Mouse (Mus musculus) splenic B cell, adult 2 months (primary cell): ENCODE data around the gene Slc2a9.
A peak's percentile ranks its signal among the peaks of the same experiment; 100 is the strongest.

ENCODE experiments used
- DNase-seq: peaks from one replicate; pipeline ENCODE4 v3.0.0-alpha.2; 2011; ENCODE audit warnings: low read depth, low spot score
- H3K27me3 ChIP-seq: 2 replicates; pipeline ENCODE4 v1.6.1; 2012; ENCODE audit warnings: mild to moderate bottlenecking, low read length, moderate library complexity, mixed read lengths; ENCODE audit not compliant: control insufficient read depth, poor library complexity, insufficient read depth, severe bottlenecking
- H3K36me3 ChIP-seq: 2 replicates; pipeline ENCODE4 v1.6.1; 2012; ENCODE audit warnings: mild to moderate bottlenecking, low read length, moderate library complexity, mixed read lengths; ENCODE audit not compliant: control insufficient read depth, poor library complexity, insufficient read depth, severe bottlenecking

Slc2a9 gene

DNA sequence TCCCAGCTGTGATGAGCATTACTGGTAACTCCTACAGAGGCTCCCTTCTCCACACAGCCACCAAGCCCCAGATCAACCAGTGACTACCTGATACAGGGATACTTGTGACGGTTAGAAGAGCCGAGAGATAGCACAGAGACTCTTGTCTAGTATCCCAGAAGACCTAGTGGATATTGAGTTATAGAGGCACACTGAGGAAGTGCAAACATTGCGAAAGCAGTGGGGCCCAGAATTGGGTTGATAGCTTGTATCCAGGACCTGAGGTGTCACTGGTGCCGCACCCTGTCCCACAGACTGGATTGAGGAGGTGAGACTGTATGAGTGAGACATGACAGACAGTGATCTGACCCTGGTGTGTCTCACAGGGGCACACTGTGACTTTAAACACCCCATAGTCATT lies at the start of gene Slc2a9:
Gene Slc2a9 (minus strand): TSS at position 152 of the 400 bp plus-strand sequence.
- Histone ChIP-seq H3K27me3 (no peaks in the 10 kb centered on the region), H3K36me3 (no peaks in the 10 kb centered on the region)
- DNase-seq, result no peak

DNA sequence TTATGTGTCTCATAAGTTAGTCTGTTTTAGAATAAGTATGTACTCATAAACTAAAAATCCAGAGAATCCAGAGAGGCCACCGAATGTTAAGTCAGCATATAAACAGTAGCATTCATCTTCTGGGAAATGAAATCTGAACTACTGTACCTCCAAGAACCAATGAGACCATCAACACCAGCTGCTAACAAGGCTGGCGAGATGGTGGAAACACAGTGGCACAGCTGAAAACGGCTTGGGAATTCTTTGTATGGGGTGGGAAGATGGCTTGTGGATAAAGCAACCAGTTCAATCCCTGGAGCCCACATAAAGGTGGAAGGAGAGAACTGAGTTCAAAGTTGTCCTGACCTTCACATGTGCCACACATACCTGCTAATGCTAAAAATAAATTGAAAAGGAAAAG lies 49.7 kb upstream of the Slc2a9 start:
- no peak for DNase-seq
- Histone ChIP-seq H3K36me3 (peaks cover 10% of the 10 kb centered on the region), H3K27me3 (no peaks in the 10 kb centered on the region)

DNA sequence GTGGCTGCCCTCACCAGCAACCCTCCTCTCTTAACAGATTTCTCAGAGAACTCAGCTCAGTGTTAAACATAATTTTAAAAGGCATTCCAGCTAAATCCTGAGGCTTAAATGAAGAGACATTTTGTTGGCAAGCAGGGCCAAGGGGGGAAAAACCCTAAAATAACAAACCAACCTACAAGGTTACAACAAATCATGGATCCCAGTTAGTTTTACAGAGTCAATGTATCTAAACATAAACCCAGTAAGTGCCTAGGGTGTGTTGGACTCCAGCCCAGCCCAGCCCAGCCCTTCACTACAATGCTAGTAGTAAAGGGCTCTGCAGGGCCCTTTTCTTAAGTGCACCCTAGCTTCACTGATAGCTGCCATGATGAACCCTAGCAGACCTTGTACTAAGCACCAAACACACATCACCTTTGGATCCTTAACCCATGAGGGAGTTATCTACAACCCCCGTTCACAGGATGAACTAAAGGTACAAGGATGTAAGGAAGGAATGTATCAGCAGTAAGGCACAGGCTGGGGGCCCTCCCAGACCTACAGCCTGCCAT lies 47.4 kb upstream of the Slc2a9 start:
- H3K27me3 ChIP-seq, result no peaks in the 10 kb centered on the region
- H3K36me3 ChIP-seq, result peaks cover 22% of the 10 kb centered on the region
- DNase-seq, result no peak

DNA sequence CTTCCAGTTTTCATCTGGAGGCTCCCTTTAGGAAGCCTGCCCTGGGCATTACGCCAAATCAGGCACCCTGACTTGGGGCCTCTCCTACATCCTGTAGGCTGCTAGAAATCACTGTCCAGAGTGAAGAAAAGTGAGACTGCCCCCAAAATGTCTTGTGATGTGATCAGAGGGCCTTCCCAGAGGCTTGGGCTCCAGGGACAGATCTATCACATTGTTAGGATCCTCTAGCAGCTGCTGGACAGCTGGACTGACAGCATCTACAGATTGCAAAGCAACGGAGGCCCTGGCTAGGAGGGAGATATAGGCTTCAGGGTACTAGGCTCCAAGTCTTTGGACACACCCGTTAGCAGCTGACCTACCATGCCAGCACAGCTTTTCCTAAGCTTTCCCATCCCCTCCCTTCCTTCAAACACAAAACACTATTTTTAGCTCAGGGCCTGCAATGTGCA lies 46.5 kb upstream of the Slc2a9 start:
- Histone ChIP-seq H3K36me3 (peaks cover 22% of the 10 kb centered on the region), H3K27me3 (no peaks in the 10 kb centered on the region)
- DNase-seq, result no peak

DNA sequence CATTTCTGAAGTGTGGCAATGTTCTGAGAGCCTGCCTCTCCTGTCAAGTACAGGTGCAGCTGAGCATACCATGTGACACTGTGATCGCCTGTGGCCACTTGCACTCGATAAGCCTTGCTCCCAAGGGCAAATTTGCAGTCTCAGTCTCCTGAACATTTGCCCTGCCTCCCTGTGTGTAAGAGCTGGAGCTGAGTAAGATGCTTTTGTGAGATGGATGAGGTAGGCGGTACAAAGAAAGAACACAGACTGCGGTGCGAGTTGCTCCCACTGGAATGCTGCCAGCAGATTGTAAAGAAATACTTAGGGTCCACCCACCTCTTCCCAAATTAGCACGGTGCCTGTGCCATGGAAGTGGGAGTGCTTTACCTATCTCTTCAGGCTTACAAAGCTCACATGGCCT lies 44.4 kb upstream of the Slc2a9 start:
- peaks cover 27% of the 10 kb centered on the region for H3K36me3 ChIP-seq
- H3K27me3 ChIP-seq, result no peaks in the 10 kb centered on the region
- no peak for DNase-seq

DNA sequence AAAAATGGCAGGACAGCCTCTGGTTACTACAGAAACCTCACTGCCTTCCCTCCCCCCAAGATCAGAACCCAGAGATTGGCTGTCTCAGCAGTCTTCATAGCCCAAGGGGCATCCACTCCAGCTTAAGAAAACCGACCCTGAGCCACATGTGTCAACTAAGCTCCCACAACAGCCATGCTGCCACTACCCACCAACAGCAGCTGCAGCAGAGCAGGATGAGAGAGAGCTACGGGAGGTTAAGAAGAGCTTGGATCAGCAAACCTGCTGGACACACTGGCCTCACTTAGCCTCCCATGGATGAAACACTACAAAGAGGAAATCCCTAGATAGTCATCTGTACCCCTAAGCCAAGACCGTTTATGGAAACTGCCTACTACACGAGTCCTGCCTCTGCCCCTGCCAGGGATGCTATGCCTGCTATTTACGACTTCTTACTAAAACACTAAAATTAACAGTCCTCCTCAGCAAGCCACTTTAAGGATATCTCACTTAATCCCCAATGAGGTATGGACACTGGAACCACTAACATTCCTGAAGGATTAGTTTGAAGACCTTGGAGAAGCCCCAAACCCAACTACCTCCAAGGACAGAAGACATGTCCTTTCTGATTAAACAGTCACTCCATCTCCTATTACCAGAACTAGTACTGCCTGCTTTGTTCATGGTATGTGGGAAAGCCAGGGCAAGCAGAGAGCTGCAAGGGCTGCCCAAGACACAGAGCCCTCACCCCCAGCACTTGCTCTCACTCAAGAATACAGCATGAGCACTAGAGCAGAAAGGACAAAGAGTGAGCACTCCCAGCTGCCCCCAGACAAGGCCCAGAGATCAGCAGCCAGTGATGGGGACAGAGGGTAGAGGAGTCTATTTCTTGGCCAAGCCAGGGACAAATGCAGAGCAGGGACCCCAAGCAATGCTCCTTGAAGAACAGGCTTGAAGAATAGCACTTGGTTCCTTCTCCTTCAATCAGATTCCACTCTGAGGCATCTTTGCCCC lies 41.8 kb upstream of the Slc2a9 start:
- H3K27me3 ChIP-seq, result no peaks in the 10 kb centered on the region
- DNase-seq, result no peak
- peaks cover 29% of the 10 kb centered on the region for H3K36me3 ChIP-seq

DNA sequence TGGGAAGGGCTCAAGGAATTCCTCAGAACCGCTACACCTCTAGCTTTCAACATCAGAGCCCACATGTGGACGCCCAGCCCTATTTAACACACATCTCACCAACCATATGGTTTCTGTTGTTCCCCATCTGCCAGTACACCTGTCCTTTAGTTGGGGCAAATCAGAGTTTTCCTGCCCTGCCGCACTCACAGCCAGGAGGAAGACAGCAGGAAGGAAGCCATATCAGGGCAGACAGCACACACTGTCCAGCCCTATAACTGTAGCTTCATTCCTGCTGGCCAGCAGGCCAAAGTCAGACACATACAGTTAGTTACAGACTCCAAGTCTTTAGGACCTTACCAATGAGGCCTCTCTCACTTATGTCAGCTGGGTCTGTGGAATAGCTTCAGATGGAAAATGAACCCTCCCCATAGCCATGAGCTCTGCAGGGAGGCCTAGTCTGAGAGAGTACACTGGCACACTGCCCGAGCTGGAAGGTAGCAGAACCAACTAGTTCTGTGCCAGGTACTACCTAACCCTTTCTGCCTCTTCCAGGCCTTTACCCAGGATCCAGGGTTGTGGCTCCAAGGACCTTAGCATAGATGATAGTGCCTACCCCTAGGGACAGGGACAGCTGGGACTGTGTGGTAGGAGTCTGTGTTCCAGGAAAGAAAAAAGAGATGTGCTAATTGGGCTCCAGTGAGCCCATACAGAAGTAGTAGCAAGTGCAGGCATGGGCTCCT lies 40.7 kb upstream of the Slc2a9 start:
- no peaks in the 10 kb centered on the region for H3K27me3 ChIP-seq
- H3K36me3 ChIP-seq, result peaks cover 28% of the 10 kb centered on the region
- DNase-seq, result no peak

DNA sequence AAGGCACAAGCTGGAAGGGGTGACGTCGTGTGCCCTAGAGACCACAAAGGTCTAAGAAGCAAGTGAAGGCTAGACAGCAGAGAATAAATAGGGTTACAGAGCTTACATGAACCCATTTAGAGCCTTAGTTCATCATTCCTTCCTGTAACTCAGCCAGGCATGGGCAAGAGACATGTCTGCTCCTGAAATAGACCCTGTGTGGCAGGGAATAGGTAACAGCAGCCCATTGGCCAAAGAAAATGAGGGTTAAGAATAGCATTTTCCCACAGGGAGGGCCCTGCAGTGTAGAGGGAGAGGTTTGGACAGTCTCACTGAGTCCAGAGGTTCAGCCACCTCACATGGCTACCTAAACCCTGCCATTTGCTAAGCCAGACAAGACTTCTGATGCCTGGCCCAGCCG lies 38.8 kb upstream of the Slc2a9 start:
- DNase-seq, result no peak
- Histone ChIP-seq H3K36me3 (peaks cover 26% of the 10 kb centered on the region), H3K27me3 (no peaks in the 10 kb centered on the region)

DNA sequence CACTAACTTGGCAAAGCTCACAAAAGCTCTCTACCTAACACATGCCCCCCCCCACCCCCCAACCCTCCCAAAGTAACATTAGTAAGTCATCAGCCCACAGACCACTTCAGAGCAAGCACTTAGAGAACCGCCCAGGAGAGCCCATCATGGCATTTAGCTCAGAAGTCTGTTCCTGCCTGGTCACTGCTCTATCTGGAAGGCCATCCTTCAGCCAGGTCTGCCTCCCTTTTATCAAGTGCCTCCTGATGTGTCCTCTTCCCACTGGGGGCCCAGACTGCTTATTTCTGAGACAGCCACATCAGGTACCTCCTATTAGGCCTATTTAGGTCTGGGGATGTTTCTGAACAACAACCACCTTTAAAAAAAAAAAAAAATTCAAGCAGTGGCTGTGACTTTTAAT lies 38.0 kb upstream of the Slc2a9 start:
- H3K36me3 ChIP-seq, result peaks cover 21% of the 10 kb centered on the region
- DNase-seq, result no peak

DNA sequence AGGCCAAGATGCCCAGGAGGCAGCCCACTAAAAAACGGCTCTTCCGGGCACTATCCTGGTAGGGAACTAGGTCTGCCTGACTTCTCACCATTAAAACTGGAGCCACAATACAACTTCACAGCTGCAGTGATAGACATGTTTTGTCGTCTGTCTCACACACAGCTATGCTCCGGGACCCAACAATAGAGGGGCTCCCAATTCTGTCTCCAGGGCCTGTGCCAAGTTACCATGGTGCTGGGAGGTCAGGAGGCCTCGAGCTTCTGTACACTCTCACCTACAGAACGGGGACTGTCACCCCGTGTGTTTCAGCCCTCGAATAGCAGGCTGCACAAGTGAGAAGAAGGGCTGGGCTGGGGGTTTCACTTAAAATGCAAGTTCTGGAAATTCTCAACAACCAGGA lies 35.6 kb upstream of the Slc2a9 start:
- DNase-seq, result no peak
- Histone ChIP-seq H3K27me3 (no peaks in the 10 kb centered on the region), H3K36me3 (peaks cover 19% of the 10 kb centered on the region)

More for the DNA sequence above, 38.0 kb upstream of the Slc2a9 start:
- no peaks in the 10 kb centered on the region for H3K27me3 ChIP-seq

DNA sequence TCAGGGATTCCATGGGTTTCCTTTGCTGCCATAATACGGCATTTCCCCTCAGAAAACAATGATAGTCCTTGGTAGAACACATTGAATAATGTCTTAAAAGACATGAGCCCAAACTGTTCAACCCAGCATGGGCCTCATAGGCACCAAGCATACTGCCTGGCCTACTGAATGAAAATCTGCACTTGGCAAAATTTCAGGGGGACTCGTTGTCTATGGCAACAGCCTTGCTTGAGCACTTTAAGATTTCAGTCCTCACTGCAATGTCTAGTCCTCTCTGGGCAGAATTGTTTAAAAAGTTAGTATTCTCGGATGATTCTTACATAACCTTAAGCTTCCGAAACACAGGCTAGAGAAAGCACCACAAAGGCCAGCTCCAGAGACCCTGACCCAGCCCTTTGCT lies 34.9 kb upstream of the Slc2a9 start:
- no peak for DNase-seq
- Histone ChIP-seq H3K27me3 (no peaks in the 10 kb centered on the region), H3K36me3 (peaks cover 18% of the 10 kb centered on the region)

DNA sequence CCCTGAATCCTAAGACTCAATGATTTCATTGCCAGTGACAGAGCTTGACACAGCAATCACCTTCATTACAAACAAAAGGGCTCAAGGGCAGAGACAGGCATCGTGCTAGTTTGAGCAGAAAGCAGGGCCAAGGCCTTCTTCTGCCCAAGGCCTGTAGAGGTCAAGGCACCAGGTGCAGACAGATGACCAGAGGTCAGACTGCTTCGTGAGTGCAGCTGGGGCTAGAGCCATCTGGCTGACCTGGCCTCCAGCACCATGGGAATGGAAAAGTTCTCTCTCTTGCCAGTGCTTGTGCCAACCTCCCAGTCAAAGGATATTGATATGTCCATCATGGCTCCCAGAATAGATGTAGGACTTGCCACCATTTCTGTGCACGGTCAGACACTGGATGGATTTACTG lies 33.9 kb upstream of the Slc2a9 start:
- no peak for DNase-seq
- Histone ChIP-seq H3K36me3 (peaks cover 22% of the 10 kb centered on the region), H3K27me3 (no peaks in the 10 kb centered on the region)

DNA sequence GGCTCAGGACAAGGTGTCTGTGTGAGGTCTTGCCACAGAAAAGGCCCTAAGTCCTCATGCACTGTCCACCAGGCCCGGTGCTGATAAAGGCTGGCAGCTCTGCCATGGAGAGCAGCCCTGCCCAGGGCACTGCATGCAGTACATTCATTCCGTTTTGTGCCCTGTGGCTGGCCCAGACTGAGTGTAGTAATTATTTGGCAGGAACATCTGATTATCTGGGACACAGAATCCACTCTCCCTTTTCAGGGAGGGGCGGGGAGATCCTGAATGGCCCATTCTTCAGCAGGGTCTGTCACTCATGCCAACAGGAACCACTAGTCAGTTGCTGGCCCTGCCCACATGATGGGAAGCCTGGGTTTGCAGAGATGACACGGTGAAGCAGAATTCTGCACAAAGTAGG lies 29.1 kb upstream of the Slc2a9 start:
- Histone ChIP-seq H3K27me3 (no peaks in the 10 kb centered on the region), H3K36me3 (peaks cover 25% of the 10 kb centered on the region)
- no peak for DNase-seq

DNA sequence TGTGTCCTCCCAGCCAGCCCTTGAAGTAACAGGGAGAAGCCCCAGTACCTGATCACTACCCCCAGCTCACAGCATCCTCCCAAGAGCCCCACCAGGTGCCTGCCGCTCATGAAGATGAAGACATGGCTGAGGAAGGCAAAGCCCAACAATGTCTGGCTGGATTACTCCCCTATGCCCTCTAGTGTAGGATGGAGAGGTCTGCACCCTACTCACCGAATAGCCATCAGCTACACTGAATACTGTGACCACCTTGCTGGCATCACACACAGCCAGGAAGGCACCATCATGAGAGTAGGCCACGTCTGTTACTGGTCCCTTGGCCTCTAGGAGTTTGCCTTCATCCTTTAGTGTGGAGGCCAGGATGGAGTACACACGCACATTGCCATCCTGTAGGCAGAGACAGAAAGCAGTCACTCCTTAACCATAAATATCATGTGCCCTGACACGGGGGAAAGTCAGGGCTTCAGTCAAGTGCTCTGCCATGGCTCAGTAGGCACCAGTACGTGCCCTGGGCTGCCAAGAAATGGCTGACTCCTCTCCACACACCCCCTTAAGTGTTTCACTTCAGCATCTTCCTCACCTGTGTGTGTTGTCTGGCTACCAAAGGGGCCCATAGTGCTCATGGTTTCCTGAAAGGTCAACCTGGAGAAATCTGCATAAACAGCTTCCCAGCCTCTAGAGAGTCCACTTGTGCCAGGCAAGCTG lies 26.9 kb upstream of the Slc2a9 start:
- Histone ChIP-seq H3K36me3 (peaks cover 27% of the 10 kb centered on the region), H3K27me3 (no peaks in the 10 kb centered on the region)
- peak; percentile 30 for DNase-seq
